Mouse (Mus musculus): ENCODE results near the gene Copg2.

Copg2 gene

GRCm38 (mm10) chr6:30896195-30896985 is at the start of gene Copg2:
Copg2 (minus strand) TSS chr6:30896794.
- peak; percentile 83 for DNase-seq (ENCODE audit: low spot score)

GRCm38 (mm10) chr6:30939264-30939663 is 42.7 kb upstream of the Copg2 start:
- no peak for DNase-seq (ENCODE audit: low spot score)

GRCm38 (mm10) chr6:30922821-30923220 is 26.2 kb upstream of the Copg2 start:
- DNase-seq (ENCODE audit: low spot score), result no peak

GRCm38 (mm10) chr6:30921826-30922225 is 25.2 kb upstream of the Copg2 start:
- DNase-seq (ENCODE audit: low spot score), result no peak

GRCm38 (mm10) chr6:30920834-30921675 is 24.5 kb upstream of the Copg2 start:
- DNase-seq (ENCODE audit: low spot score), result no peak

GRCm38 (mm10) chr6:30915473-30915872 is 18.9 kb upstream of the Copg2 start, which contains the start of gene Tsga13:
Tsga13 (minus strand) TSS chr6:30915573.
- no peak for DNase-seq (ENCODE audit: low spot score)

GRCm38 (mm10) chr6:30907970-30908369 is 11.4 kb upstream of the Copg2 start:
- no peak for DNase-seq (ENCODE audit: low spot score)

- no peak for DNase-seq (ENCODE audit: low spot score)
Observed at GRCm38 (mm10) chr6:30904911-30905310, 8.3 kb upstream of the Copg2 start.

GRCm38 (mm10) chr6:30904033-30904432 is 7.4 kb upstream of the Copg2 start:
- DNase-seq (ENCODE audit: low spot score), result no peak

GRCm38 (mm10) chr6:30897520-30897919 is 926 bp upstream of the Copg2 start:
- DNase-seq (ENCODE audit: low spot score), result no peak

GRCm38 (mm10) chr6:30896986-30897327 is 363 bp upstream of the Copg2 start:
- no peak for DNase-seq (ENCODE audit: low spot score)

- DNase-seq (ENCODE audit: low spot score), result no peak
Observed at GRCm38 (mm10) chr6:30895819-30896194, 787 bp downstream of the Copg2 start.

- no peak for DNase-seq (ENCODE audit: low spot score)
Observed at GRCm38 (mm10) chr6:30893081-30893480, 3.5 kb downstream of the Copg2 start.

GRCm38 (mm10) chr6:30891761-30892160 is 4.8 kb downstream of the Copg2 start:
- DNase-seq (ENCODE audit: low spot score), result no peak

GRCm38 (mm10) chr6:30884856-30885255 is 11.7 kb downstream of the Copg2 start:
- no peak for DNase-seq (ENCODE audit: low spot score)

GRCm38 (mm10) chr6:30883491-30883890 is 13.1 kb downstream of the Copg2 start:
- DNase-seq (ENCODE audit: low spot score), result no peak

- DNase-seq (ENCODE audit: low spot score), result no peak
Observed at GRCm38 (mm10) chr6:30876661-30877060, 19.9 kb downstream of the Copg2 start.

- DNase-seq (ENCODE audit: low spot score), result no peak
Observed at GRCm38 (mm10) chr6:30866501-30866900, 30.1 kb downstream of the Copg2 start.

- no peak for DNase-seq (ENCODE audit: low spot score)
Observed at GRCm38 (mm10) chr6:30865031-30865678, 31.4 kb downstream of the Copg2 start.

- no peak for DNase-seq (ENCODE audit: low spot score)
Observed at GRCm38 (mm10) chr6:30855956-30856355, 40.6 kb downstream of the Copg2 start.

GRCm38 (mm10) chr6:30855205-30855604 is 41.4 kb downstream of the Copg2 start:
- no peak for DNase-seq (ENCODE audit: low spot score)

- DNase-seq (ENCODE audit: low spot score), result no peak
Observed at GRCm38 (mm10) chr6:30849818-30850217, 46.8 kb downstream of the Copg2 start.

- no peak for DNase-seq (ENCODE audit: low spot score)
Observed at GRCm38 (mm10) chr6:30832241-30832640, 64.4 kb downstream of the Copg2 start.
